In the genomic region with DNA sequence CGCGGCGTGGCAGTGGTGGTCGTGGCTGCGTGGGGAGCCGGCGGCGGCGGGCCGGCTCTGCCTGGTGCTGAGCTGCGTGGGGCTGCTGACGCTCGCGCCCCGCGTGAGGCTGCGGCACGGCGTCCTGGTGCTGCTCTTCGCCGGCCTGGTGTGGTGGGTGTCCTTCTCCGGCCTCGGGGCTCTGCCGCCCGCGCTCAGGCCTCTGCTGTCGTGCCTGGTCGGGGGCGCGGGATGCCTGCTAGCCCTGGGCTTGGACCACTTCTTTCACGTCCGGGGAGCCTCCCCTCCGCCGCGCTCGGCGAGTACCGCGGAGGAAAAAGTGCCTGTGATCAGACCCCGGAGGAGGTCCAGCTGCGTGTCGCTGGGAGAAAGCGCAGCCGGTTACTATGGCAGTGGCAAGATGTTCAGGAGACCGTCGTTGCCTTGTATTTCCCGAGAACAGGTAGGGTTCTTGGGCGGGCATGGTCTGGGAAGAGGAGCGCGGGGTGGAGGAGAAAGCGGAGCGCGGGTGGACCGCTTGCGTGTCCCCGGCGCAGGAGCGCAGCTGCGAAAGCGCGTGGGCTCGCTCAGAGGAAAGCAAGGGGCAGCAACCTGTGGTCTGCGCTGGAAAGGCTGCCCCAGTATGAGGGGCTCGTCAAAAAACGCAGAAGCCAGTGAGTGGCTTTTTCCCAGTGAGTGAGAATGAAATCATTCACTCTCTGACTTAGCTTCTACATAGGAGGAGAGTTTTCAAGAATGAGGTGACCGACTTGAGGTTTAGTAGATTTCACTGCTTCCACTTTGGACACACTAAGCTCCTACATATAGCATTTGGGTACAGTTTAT, we compare ENCODE assay signal across 8 mouse cellular contexts. TPM values are rescaled to one million over a fixed set of nuclear protein-coding genes. Genes with fewer than 3 reads are reported as not detected.
DNase-seq lines count a peak whose midpoint lies in the region; ATAC-seq and TF ChIP-seq lines count a peak whose summit lies in the region.

No protein-coding gene starts in this region.

- H3K36me3 ChIP-seq in forebrain, postnatal 0 days (ENCODE audit: insufficient read depth): no peaks in the 10 kb centered on the region
- H3K36me3 ChIP-seq in hindbrain, embryonic 13.5 days: no peaks in the 10 kb centered on the region

- H3K9ac ChIP-seq in forebrain, postnatal 0 days: peak overlapping the region; percentile 91
- peak overlapping the region; percentile 92 for H3K9ac ChIP-seq in hindbrain, embryonic 13.5 days

- no peak for TF ChIP-seq CTCF in forebrain, postnatal 0 days (IDR thresholded peaks at IDR 0.05; ENCODE audit: low read depth)

- peak; percentile 70 for ATAC-seq in forebrain, postnatal 0 days
- peak; percentile 75 for ATAC-seq in hindbrain, embryonic 13.5 days (ENCODE audit: low FRiP score)

- DNase-seq in MEL-GATA-1-ER (ENCODE audit: extremely low read depth, low read depth): peak; percentile 28
- peak; percentile 44 to 74 for DNase-seq in cerebellum, adult 18-20 months
- DNase-seq in forebrain, postnatal 0 days: peak; percentile 52
- peak; percentile 54 to 58 for DNase-seq in layer of hippocampus, postnatal 36 days
- peak; percentile 28 for DNase-seq in lung, postnatal 14 days
- peak; percentile 59 for DNase-seq in retina, embryonic 14.5 days (ENCODE audit: low spot score)
- DNase-seq in thymus, postnatal 4 days: peak; percentile 68

- WGBS in forebrain, postnatal 0 days: 3% methylated on average over 65 of the region's 66 CpGs
- under 1% methylated on average over 66 of the region's 66 CpGs for whole genome bisulfite sequencing in hindbrain, embryonic 13.5 days

- H3K4me1 ChIP-seq in forebrain, postnatal 0 days (ENCODE audit: insufficient read depth): 0 out of 2 replicates have a peak, but pooled peaks cover 8% of the 10 kb centered on the region
- peaks cover 24% of the 10 kb centered on the region for H3K4me1 ChIP-seq in hindbrain, embryonic 13.5 days (replicated peaks)

- peak overlapping the region; percentile 95 for H3K4me3 ChIP-seq in forebrain, postnatal 0 days (ENCODE audit: low read depth, low read length)
- H3K4me3 ChIP-seq in hindbrain, embryonic 13.5 days: peak overlapping the region; percentile 96

- H3K4me2 ChIP-seq in forebrain, postnatal 0 days (ENCODE audit: low read depth): peak overlapping the region; percentile 80
- H3K4me2 ChIP-seq in hindbrain, embryonic 13.5 days: peak overlapping the region; percentile 90

- peak overlapping the region; percentile 96 for H3K27ac ChIP-seq in forebrain, postnatal 0 days (ENCODE audit: low read depth, low read length)
- peak overlapping the region; percentile 98 for H3K27ac ChIP-seq in hindbrain, embryonic 13.5 days

- no peaks in the 10 kb centered on the region for H3K27me3 ChIP-seq in forebrain, postnatal 0 days (ENCODE audit: insufficient read depth, low read length)
- no peaks in the 10 kb centered on the region for H3K27me3 ChIP-seq in hindbrain, embryonic 13.5 days

- no peaks in the 10 kb centered on the region for H3K9me3 ChIP-seq in forebrain, postnatal 0 days (ENCODE audit: low read length)
- H3K9me3 ChIP-seq in hindbrain, embryonic 13.5 days: no peaks in the 10 kb centered on the region

RNA-seq across cellular contexts. Expression of a gene that starts 1.2 kb away (rescaled TPM):
- 13.5 and 14.5 TPM in 2 replicates for total RNA-seq in forebrain, postnatal 0 days (2014; rRNA removed)
- polyA plus RNA-seq in forebrain, postnatal 0 days (2015; fragmentation: Nextera tagmentation; extraction: Ambion mirVana): 2.0 and 2.3 TPM in 2 replicates
- polyA plus RNA-seq in hindbrain, embryonic 13.5 days (2015; fragmentation: Nextera tagmentation; extraction: Ambion mirVana): 4.1 and 4.4 TPM in 2 replicates
- 10 to 100 TPM in 1 of 2 experiments, 1 to 10 TPM in 1; 9.6 to 11.7 TPM for total RNA-seq in layer of hippocampus, postnatal 36 days (2021)

Comparison
In these comparisons a context has a peak if more than half of its experiments do, and no peak if none do; other contexts are left out.
1. Peak in every context shown above with its lines: DNase-seq, ATAC-seq, H3K4me3 ChIP-seq and H3K27ac ChIP-seq.